Mouse (Mus musculus): ENCODE measurements at regions not wholly inside any gene's neighbourhood (a gene's known extent, or its start where the extent isn't known, plus 50 kb on each side); places are given as distances from the start of the nearest gene placed in this dataset.

DNA sequence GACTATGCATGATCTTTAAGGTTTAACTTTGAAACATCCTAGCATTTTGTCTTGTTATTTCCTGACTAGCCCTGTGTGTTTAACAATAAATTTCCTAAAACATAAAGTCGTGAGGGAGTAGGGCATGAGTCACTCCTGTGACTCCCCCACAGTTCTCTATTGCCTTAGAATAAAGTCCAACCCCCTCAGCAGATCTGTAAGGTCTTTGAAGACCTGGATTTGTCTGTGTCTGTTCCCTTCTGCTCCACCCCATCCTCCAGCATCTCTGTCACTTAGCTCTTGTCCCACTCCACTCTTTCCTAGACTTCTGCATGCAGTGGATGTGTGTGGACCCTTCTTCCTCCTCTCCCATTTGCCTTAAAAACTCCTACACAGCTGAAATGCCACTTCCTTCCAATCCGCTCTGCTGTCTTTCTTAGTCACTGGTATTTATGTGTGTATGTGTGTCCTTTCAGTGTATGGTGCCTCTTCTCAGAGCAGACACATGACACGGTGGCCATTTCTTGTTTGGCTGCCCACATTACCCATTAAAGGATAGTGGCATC lies 95.4 kb upstream of the Hs3st2 start:
- H3K27ac ChIP-seq (ENCODE audit: insufficient read depth, low read length), result no peak overlapping the region
- H3K4me1 ChIP-seq (ENCODE audit: control insufficient read depth, insufficient read depth, low read length), result no peaks in the 10 kb centered on the region
- TF ChIP-seq POLR2A (IDR thresholded peaks at IDR 0.05; ENCODE audit: borderline replicate concordance, insufficient read depth, low read length) (no peak), CTCF (IDR thresholded peaks at IDR 0.05; ENCODE audit: borderline replicate concordance, insufficient read depth, low read depth, low read length) (no peak)
- no peak for DNase-seq
- H3K4me3 ChIP-seq (replicated peaks; ENCODE audit: insufficient read depth, low read depth, low read length), result no peak overlapping the region
- H3K27me3 ChIP-seq (ENCODE audit: control insufficient read depth, insufficient read depth, low read length), result no peaks in the 10 kb centered on the region
- WGBS, result 58% methylated on average over 3 of the region's 3 CpGs

GRCm38 (mm10) chr7:121312961-121313587 lies 78.6 kb upstream of the Hs3st2 start:
- peak; percentile 9 to 10 for DNase-seq
- 8% methylated on average over 19 of the region's 19 CpGs for WGBS
- TF ChIP-seq CTCF (IDR thresholded peaks at IDR 0.05; ENCODE audit: borderline replicate concordance, insufficient read depth, low read depth, low read length), result no peak
- no peak for TF ChIP-seq POLR2A (IDR thresholded peaks at IDR 0.05; ENCODE audit: borderline replicate concordance, insufficient read depth, low read length)
- no peaks in the 10 kb centered on the region for H3K27me3 ChIP-seq (ENCODE audit: control insufficient read depth, insufficient read depth, low read length)
- no peak overlapping the region for H3K27ac ChIP-seq (ENCODE audit: insufficient read depth, low read length)
- no peak overlapping the region for H3K4me3 ChIP-seq (replicated peaks; ENCODE audit: insufficient read depth, low read depth, low read length)
- H3K4me1 ChIP-seq (ENCODE audit: control insufficient read depth, insufficient read depth, low read length), result no peaks in the 10 kb centered on the region

GRCm38 (mm10) chr7:121314521-121314920 lies 77.1 kb upstream of the Hs3st2 start:
- TF ChIP-seq CTCF (IDR thresholded peaks at IDR 0.05; ENCODE audit: borderline replicate concordance, insufficient read depth, low read depth, low read length) (no peak), POLR2A (IDR thresholded peaks at IDR 0.05; ENCODE audit: borderline replicate concordance, insufficient read depth, low read length) (no peak)
- no peaks in the 10 kb centered on the region for H3K27me3 ChIP-seq (ENCODE audit: control insufficient read depth, insufficient read depth, low read length)
- no peak overlapping the region for H3K4me3 ChIP-seq (replicated peaks; ENCODE audit: insufficient read depth, low read depth, low read length)
- no peak overlapping the region for H3K27ac ChIP-seq (ENCODE audit: insufficient read depth, low read length)
- WGBS, result 20% methylated on average over 4 of the region's 4 CpGs
- DNase-seq, result no peak
- no peaks in the 10 kb centered on the region for H3K4me1 ChIP-seq (ENCODE audit: control insufficient read depth, insufficient read depth, low read length)

GRCm38 (mm10) chr7:121329274-121329673 lies 62.4 kb upstream of the Hs3st2 start:
- Histone ChIP-seq H3K27ac (ENCODE audit: insufficient read depth, low read length) (no peak overlapping the region), H3K4me3 (replicated peaks; ENCODE audit: insufficient read depth, low read depth, low read length) (no peak overlapping the region), H3K4me1 (ENCODE audit: control insufficient read depth, insufficient read depth, low read length) (no peaks in the 10 kb centered on the region), H3K27me3 (ENCODE audit: control insufficient read depth, insufficient read depth, low read length) (no peaks in the 10 kb centered on the region)
- WGBS, result 87% methylated on average over 7 of the region's 7 CpGs
- no peak for DNase-seq
- TF ChIP-seq CTCF (IDR thresholded peaks at IDR 0.05; ENCODE audit: borderline replicate concordance, insufficient read depth, low read depth, low read length) (no peak), POLR2A (IDR thresholded peaks at IDR 0.05; ENCODE audit: borderline replicate concordance, insufficient read depth, low read length) (no peak)

DNA sequence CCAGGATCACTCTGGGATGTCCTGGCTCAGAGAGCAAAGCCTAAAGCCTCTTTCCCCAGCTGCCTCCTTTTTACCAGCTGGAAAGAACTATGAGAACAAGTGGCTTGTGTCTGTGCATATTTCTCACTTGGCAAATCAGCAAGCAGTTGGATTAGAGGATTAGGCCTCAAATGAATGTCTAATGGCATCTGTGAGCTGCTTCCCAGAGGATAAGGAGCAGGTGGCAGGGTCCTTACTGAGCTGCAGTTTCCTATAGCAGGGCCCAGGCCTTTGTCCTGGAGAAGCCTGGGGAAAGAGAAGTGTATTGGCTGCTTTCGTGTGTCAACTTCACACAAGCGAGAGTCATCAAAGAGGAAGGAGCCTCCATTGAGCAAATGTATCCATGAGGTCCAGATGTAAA lies 59.1 kb upstream of the Hs3st2 start:
- TF ChIP-seq POLR2A (IDR thresholded peaks at IDR 0.05; ENCODE audit: borderline replicate concordance, insufficient read depth, low read length) (no peak), CTCF (IDR thresholded peaks at IDR 0.05; ENCODE audit: borderline replicate concordance, insufficient read depth, low read depth, low read length) (no peak)
- no peak overlapping the region for H3K27ac ChIP-seq (ENCODE audit: insufficient read depth, low read length)
- H3K4me1 ChIP-seq (ENCODE audit: control insufficient read depth, insufficient read depth, low read length), result no peaks in the 10 kb centered on the region
- 31% methylated on average over 2 of the region's 2 CpGs for WGBS
- DNase-seq, result no peak
- H3K4me3 ChIP-seq (replicated peaks; ENCODE audit: insufficient read depth, low read depth, low read length), result no peak overlapping the region
- H3K27me3 ChIP-seq (ENCODE audit: control insufficient read depth, insufficient read depth, low read length), result no peaks in the 10 kb centered on the region

- TF ChIP-seq POLR2A (IDR thresholded peaks at IDR 0.05; ENCODE audit: borderline replicate concordance, insufficient read depth, low read length) (no peak), CTCF (IDR thresholded peaks at IDR 0.05; ENCODE audit: borderline replicate concordance, insufficient read depth, low read depth, low read length) (no peak)
- no peaks in the 10 kb centered on the region for H3K27me3 ChIP-seq (ENCODE audit: control insufficient read depth, insufficient read depth, low read length)
- no peaks in the 10 kb centered on the region for H3K4me1 ChIP-seq (ENCODE audit: control insufficient read depth, insufficient read depth, low read length)
- no peak overlapping the region for H3K4me3 ChIP-seq (replicated peaks; ENCODE audit: insufficient read depth, low read depth, low read length)
- DNase-seq, result no peak
- no peak overlapping the region for H3K27ac ChIP-seq (ENCODE audit: insufficient read depth, low read length)
- 90% methylated on average over 9 of the region's 9 CpGs for WGBS
Observed at GRCm38 (mm10) chr7:121335390-121336109, 56.1 kb upstream of the Hs3st2 start.

DNA sequence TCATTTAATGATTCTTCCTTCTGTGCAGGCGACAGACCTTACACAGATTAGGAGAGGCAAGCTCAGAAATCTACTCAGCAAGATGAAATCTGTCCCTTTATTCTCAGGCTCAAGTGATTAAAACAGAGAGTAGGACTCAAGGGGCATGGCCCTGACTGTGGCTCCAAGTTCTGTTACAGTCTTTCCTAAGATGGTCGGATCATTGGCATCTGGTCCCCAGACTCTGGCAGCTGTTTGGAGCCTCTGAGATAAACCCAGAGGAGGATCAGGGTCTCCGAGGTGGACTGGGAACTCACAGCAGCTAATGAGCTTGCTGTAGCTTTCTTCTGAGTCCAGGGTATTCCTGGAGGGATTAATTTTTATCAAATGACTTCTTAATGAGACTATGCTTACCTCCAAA lies 51.7 kb upstream of the Hs3st2 start:
- Histone ChIP-seq H3K4me1 (ENCODE audit: control insufficient read depth, insufficient read depth, low read length) (no peaks in the 10 kb centered on the region), H3K4me3 (replicated peaks; ENCODE audit: insufficient read depth, low read depth, low read length) (no peak overlapping the region), H3K27me3 (ENCODE audit: control insufficient read depth, insufficient read depth, low read length) (no peaks in the 10 kb centered on the region), H3K27ac (ENCODE audit: insufficient read depth, low read length) (no peak overlapping the region)
- no peak for TF ChIP-seq CTCF (IDR thresholded peaks at IDR 0.05; ENCODE audit: borderline replicate concordance, insufficient read depth, low read depth, low read length)
- no peak for TF ChIP-seq POLR2A (IDR thresholded peaks at IDR 0.05; ENCODE audit: borderline replicate concordance, insufficient read depth, low read length)
- 39% methylated on average over 3 of the region's 3 CpGs for WGBS
- DNase-seq, result no peak
